Mouse (Mus musculus): ENCODE results near the gene Ikzf3. TPM values are rescaled to one million over a fixed set of nuclear protein-coding genes. Genes with fewer than 3 reads are reported as not detected.

Gene Ikzf3
- polyA plus RNA-seq, 1 experiment: 3.9 TPM

DNA sequence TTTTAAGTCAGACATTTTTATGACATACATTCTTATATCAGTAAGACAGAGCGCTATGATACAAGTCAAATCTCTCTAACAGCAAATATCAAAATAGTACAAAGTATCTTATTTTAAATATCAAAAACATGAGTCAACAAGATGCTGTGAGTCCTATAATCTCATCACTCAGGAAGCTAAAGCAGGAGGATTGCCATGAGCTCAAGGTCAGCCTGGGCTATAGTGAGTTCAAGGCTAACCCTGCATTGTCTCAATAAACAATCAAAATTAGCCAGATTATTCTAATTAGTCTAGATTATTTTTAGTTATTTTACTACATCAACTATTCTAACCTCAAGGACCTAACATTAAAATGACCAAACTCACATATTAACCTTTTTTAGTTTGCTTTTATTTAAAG, 2.4 kb downstream of the Ikzf3 start:
- no peak for TF ChIP-seq POLR2A (IDR thresholded peaks at IDR 0.05; ENCODE audit: low read depth, low read length)
- no peak for TF ChIP-seq CTCF (conservative IDR thresholded peaks at IDR 0.05; ENCODE audit: insufficient read depth, insufficient read length, low read depth, low read length)
- Histone ChIP-seq H3K4me3 (ENCODE audit: insufficient read depth, low read depth, low read length) (no peak overlapping the region), H3K36me3 (ENCODE audit: control insufficient read depth, insufficient read depth, low read length) (no peaks in the 10 kb centered on the region), H3K4me1 (ENCODE audit: control insufficient read depth, insufficient read depth, low read length) (no peaks in the 10 kb centered on the region; the same call in 1 of the 2 replicates), H3K27ac (ENCODE audit: insufficient read depth, low read depth, low read length) (no peak overlapping the region), H3K27me3 (replicated peaks; ENCODE audit: control insufficient read depth, insufficient read depth, low read length) (peaks cover 13% of the 10 kb centered on the region)
- DNase-seq: no peak
- 91% methylated on average over 1 of the region's 1 CpGs for WGBS

DNA sequence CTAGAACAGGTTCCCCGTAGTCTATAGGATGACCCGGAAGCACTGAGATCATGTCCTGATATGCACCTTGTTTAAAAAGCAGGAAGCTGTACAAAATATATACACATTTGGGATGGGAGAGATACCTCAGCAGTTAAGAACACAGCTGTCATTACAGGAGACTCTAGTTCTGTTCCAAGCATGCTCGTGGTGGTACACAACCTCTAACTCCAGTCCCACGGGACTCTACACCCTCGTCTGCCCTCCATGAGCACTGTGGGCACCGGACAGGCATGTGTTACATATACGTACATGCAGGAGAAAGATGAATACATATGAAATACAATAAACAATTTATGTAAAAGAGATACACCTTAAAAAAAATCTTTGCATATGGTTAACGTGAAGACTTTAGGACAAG, 3.3 kb downstream of the Ikzf3 start:
- WGBS: 77% methylated on average over 8 of the region's 8 CpGs
- Histone ChIP-seq H3K27me3 (replicated peaks; ENCODE audit: control insufficient read depth, insufficient read depth, low read length) (peaks cover 13% of the 10 kb centered on the region), H3K27ac (ENCODE audit: insufficient read depth, low read depth, low read length) (no peak overlapping the region), H3K4me3 (ENCODE audit: insufficient read depth, low read depth, low read length) (no peak overlapping the region), H3K36me3 (ENCODE audit: control insufficient read depth, insufficient read depth, low read length) (no peaks in the 10 kb centered on the region), H3K4me1 (ENCODE audit: control insufficient read depth, insufficient read depth, low read length) (no peaks in the 10 kb centered on the region; the same call in 1 of the 2 replicates)
- DNase-seq: no peak
- no peak for TF ChIP-seq CTCF (conservative IDR thresholded peaks at IDR 0.05; ENCODE audit: insufficient read depth, insufficient read length, low read depth, low read length)

DNA sequence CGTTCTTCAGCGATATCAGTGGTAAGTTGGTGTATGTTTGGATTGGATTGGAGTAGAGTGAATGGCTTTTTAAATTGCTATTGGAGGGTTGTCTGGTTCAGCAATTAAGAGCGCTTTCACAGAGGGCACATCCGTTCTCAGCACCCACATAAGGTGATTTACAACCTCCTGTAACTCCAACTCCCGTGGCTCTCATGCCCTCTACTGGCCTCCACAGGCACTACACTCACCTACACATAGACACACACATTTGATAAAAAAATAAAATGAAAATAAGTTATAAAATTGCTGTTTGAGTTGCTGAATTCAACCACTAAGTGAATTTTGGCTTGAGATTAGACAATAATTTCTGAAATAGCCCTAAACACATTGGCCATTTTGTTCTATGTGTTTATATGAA, 5.5 kb downstream of the Ikzf3 start:
- Histone ChIP-seq H3K27me3 (replicated peaks; ENCODE audit: control insufficient read depth, insufficient read depth, low read length) (peaks cover 1% of the 10 kb centered on the region; the same call in 1 of the 2 replicates), H3K36me3 (ENCODE audit: control insufficient read depth, insufficient read depth, low read length) (no peaks in the 10 kb centered on the region), H3K4me1 (ENCODE audit: control insufficient read depth, insufficient read depth, low read length) (no peaks in the 10 kb centered on the region), H3K27ac (ENCODE audit: insufficient read depth, low read depth, low read length) (no peak overlapping the region), H3K4me3 (ENCODE audit: insufficient read depth, low read depth, low read length) (no peak overlapping the region)
- 77% methylated on average over 5 of the region's 5 CpGs for WGBS
- no peak for DNase-seq
- TF ChIP-seq CTCF (conservative IDR thresholded peaks at IDR 0.05; ENCODE audit: insufficient read depth, insufficient read length, low read depth, low read length) (peak; percentile 24; the same call in 1 of the 2 replicates), POLR2A (IDR thresholded peaks at IDR 0.05; ENCODE audit: low read depth, low read length) (no peak)

DNA sequence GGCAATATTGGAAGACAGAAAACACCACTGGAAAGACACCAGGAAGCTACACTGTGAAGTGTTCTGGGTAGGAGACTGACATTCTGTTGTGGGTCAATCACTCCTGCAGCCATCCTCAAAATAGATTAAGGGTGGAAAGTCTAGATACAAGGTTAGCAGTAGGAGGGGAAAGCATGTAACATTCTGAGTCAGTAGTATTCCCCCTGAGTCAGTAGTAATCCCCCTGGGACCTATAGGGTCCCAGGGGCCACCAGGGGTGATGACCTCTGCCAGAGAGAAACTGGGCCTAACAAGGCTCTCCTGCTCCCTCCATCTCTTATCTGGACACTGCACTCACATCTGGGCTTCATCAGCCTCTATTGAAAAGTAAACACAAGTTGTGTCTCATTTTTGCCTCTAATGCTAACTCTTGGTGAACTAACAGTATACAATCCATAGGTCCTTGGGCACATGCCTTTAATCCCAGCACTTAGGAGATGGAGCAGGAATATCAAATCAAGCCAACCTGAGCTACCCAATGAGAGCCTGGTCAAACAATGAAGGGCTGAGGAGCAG, 8.3 kb downstream of the Ikzf3 start:
- TF ChIP-seq CTCF (conservative IDR thresholded peaks at IDR 0.05; ENCODE audit: insufficient read depth, insufficient read length, low read depth, low read length): no peak
- TF ChIP-seq POLR2A (IDR thresholded peaks at IDR 0.05; ENCODE audit: low read depth, low read length): no peak

DNA sequence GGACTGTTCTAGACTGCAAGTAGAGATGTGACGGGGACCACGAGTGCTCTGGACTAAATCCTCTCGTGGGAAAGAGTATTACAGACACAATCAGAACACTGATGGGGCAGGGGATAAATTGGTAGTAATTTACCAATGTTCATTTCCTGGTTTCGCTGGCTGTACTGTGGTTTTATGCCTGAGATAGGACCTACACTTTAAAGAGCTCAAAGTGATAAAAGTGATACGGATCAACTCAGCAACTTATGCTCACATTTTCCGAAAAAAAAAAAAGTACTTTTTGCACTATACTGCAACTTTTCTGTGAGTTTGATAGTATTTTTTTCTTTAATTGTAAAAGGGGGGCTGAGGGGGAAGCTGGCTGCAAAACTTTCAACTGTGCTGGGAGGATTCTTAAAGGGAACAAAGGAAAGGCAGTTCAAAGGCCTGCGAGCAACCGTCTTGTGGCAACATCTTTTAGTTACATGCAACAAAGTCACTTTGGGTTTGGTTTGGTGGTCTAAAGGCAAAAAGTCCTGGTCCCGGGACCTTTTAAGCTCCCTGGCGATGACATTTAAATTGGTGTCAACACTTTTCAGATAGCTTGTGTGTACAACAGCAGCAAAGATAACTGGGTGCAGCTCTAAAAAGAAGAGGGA, 18.9 kb downstream of the Ikzf3 start:
- Histone ChIP-seq H3K36me3 (ENCODE audit: control insufficient read depth, insufficient read depth, low read length) (no peaks in the 10 kb centered on the region), H3K27ac (ENCODE audit: insufficient read depth, low read depth, low read length) (no peak overlapping the region), H3K27me3 (replicated peaks; ENCODE audit: control insufficient read depth, insufficient read depth, low read length) (no peaks in the 10 kb centered on the region), H3K4me3 (ENCODE audit: insufficient read depth, low read depth, low read length) (no peak overlapping the region), H3K4me1 (ENCODE audit: control insufficient read depth, insufficient read depth, low read length) (no peaks in the 10 kb centered on the region)
- TF ChIP-seq CTCF (conservative IDR thresholded peaks at IDR 0.05; ENCODE audit: insufficient read depth, insufficient read length, low read depth, low read length) (no peak), POLR2A (IDR thresholded peaks at IDR 0.05; ENCODE audit: low read depth, low read length) (no peak)
- no peak for DNase-seq
- 74% methylated on average over 10 of the region's 10 CpGs for WGBS

More for the DNA sequence above, 8.3 kb downstream of the Ikzf3 start:
- no peak for DNase-seq
- Histone ChIP-seq H3K4me1 (ENCODE audit: control insufficient read depth, insufficient read depth, low read length) (no peaks in the 10 kb centered on the region), H3K27me3 (replicated peaks; ENCODE audit: control insufficient read depth, insufficient read depth, low read length) (no peaks in the 10 kb centered on the region), H3K4me3 (ENCODE audit: insufficient read depth, low read depth, low read length) (no peak overlapping the region), H3K27ac (ENCODE audit: insufficient read depth, low read depth, low read length) (no peak overlapping the region), H3K36me3 (ENCODE audit: control insufficient read depth, insufficient read depth, low read length) (no peaks in the 10 kb centered on the region)

DNA sequence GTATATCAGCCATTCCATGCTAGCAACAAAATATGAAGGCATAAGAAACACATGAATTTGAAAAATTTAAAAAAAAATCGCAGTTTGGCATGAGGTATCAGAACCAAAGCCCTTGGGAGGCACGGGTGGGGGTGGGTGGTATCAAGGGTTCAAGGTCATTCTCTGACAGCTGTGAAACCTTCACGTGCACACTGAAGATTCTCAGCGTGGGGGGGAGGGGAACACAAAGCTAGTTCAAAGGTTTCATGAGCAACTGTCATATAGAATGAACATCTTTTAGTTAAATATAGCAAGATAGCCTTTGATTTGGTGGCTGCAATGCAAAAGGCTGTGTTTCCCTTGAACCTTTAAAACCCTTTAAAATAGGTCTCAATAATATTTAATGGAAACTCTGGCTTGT, 20.7 kb downstream of the Ikzf3 start:
- TF ChIP-seq CTCF (conservative IDR thresholded peaks at IDR 0.05; ENCODE audit: insufficient read depth, insufficient read length, low read depth, low read length) (no peak), POLR2A (IDR thresholded peaks at IDR 0.05; ENCODE audit: low read depth, low read length) (no peak)
- H3K4me1 ChIP-seq (ENCODE audit: control insufficient read depth, insufficient read depth, low read length): no peaks in the 10 kb centered on the region
- H3K4me3 ChIP-seq (ENCODE audit: insufficient read depth, low read depth, low read length): no peak overlapping the region
- H3K36me3 ChIP-seq (ENCODE audit: control insufficient read depth, insufficient read depth, low read length): no peaks in the 10 kb centered on the region
- no peak overlapping the region for H3K27ac ChIP-seq (ENCODE audit: insufficient read depth, low read depth, low read length)
- no peak for DNase-seq
- H3K27me3 ChIP-seq (replicated peaks; ENCODE audit: control insufficient read depth, insufficient read depth, low read length): no peaks in the 10 kb centered on the region
- WGBS: 55% methylated on average over 4 of the region's 4 CpGs

DNA sequence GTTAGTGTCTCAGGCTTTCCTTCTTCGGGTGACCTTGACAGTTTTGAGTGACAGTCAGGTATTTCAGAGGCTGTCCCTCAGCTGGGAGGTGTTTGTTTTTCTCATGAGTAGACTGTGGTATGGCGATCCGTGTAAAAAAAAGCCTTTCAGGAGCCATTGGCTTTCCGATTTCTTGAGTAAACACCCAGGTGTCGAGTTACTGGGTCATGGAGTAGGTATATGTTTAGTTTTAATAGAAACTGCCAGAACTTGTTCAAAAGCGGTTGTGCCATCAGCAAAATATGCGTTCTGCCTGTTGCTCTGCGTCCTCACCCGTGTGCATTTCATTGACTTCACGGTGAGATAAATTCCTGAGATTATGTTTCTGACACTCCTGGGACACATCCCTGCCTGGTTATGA, 25.4 kb downstream of the Ikzf3 start:
- DNase-seq: no peak
- Histone ChIP-seq H3K27me3 (replicated peaks; ENCODE audit: control insufficient read depth, insufficient read depth, low read length) (no peaks in the 10 kb centered on the region), H3K4me1 (ENCODE audit: control insufficient read depth, insufficient read depth, low read length) (no peaks in the 10 kb centered on the region), H3K4me3 (ENCODE audit: insufficient read depth, low read depth, low read length) (no peak overlapping the region), H3K36me3 (ENCODE audit: control insufficient read depth, insufficient read depth, low read length) (no peaks in the 10 kb centered on the region), H3K27ac (ENCODE audit: insufficient read depth, low read depth, low read length) (no peak overlapping the region)
- WGBS: 43% methylated on average over 10 of the region's 10 CpGs
- TF ChIP-seq CTCF (conservative IDR thresholded peaks at IDR 0.05; ENCODE audit: insufficient read depth, insufficient read length, low read depth, low read length): no peak

Data from kidney, adult 2 months (tissue).